Mouse (Mus musculus) CD4-positive, CD25-positive, alpha-beta regulatory T cell, adult 2 months (primary cell): ENCODE measurements around the gene Eef1b2.

Experiments
- DNase-seq: peaks from one replicate; pipeline ENCODE4 v3.0.0-alpha.2; 2012; ENCODE audit warnings: low read depth, low spot score

Gene Eef1b2

GRCm38 (mm10) chr1:63192306-63193065, 15.9 kb downstream of the Eef1b2 start:
- no peak for DNase-seq

DNA sequence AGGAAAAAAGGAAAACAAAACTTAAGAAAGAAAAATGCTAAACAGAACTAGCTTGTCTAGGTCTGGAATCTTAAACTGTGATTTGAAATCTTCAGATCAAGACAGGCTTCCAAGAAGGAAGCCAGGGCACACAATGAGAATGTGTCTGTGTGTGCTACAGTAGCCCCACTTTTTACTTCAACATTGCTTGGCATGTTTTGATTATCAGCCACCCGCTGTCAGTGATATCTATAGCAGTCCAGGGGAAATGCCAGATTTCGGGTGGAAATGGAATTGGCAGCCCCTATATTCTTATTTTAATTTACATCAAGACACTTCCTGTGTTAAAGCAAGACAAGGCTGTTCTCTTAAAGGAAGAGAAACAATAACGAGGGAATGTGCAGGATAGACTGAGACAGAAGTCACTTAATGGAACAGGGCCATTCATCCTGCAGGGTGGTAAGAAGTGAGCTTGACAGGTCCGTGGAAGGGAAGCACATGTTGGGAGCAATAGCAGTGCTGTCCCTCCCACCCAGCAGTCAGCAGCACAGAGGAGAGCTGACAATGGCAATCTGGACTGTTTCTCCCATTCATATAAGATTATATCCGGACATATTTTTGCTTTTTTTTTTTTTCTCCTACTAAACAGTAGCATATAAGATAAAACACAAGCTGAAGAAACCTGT, 19.4 kb downstream of the Eef1b2 start:
- no peak for DNase-seq

DNA sequence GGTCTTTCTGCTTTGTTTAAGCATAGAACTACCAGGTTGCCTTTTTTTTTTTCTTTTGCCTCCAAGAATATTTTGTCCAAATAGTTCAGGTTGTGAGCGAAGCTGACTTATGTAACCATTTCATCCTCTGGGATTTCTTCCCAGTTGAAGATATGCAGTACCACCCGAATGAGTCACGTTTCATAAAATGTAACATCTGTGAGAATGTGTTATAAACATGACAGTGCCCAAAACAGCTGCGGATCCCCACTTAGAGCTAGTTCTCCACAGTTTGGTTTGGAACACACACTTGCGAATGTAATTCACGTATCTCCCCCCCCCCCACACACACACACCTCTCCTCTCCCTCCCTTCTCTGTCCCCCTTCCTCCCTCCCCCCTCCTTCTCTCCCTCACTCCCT, 22.8 kb downstream of the Eef1b2 start:
- DNase-seq, result no peak

DNA sequence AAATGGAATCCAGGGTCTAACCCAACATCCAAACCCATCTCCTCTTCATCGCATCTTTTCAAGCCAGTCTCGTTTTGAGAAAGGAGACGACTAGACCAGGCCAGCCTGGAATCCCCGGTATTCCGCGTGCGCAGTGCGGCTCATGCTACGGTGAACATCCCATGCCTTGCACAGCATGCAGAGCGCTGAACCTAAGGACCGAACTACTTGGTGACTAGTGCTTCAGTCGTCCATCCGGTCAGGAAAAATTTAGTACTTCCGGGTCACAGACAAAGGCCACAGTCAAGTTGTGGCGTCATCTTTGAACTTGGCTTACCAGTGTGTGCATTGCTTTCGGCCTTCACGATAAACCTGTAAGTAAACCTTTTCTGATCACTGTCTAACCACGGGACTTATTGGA, 23.7 kb downstream of the Eef1b2 start:
- DNase-seq, result no peak

DNA sequence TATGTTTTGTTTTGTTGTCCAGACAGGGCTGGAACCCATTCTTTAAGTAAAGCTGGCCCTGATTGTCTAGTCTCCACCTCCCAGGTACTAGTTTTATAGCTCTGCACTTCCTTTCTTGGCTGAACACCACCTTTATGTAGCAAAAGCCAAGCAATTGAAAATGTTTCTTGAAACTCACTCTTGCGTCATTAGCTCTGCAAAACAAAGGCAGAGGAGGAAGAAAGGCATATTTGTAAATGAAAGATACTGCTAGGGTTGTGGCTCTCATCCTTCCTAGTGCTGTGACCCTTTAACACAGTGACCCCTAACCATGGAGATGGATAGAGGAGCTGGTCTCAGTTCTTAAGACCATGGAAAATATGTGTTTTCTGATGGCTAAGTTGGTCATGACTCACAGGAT, 25.0 kb downstream of the Eef1b2 start:
- DNase-seq, result no peak

DNA sequence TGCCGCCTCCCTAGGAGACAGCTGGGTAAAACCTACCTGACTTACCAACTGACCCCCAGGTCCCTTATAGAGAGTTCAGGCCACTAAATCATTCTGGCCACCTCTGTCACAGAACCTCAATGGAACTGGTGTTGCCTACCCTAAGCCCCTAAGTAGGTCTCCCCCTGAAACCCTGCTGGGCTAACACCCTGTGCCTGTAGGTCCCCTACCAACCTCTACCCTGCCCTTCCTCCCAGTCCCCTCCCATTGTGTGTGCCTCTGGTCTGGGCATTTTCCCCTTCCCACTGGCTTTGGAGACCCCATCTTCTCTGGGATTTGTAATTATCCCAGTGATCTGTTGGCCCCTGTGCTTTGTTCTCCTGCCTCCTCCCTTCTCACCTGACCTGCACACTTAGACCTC, 26.8 kb downstream of the Eef1b2 start:
- DNase-seq, result no peak

GRCm38 (mm10) chr1:63203950-63204659, 27.5 kb downstream of the Eef1b2 start:
- no peak for DNase-seq

DNA sequence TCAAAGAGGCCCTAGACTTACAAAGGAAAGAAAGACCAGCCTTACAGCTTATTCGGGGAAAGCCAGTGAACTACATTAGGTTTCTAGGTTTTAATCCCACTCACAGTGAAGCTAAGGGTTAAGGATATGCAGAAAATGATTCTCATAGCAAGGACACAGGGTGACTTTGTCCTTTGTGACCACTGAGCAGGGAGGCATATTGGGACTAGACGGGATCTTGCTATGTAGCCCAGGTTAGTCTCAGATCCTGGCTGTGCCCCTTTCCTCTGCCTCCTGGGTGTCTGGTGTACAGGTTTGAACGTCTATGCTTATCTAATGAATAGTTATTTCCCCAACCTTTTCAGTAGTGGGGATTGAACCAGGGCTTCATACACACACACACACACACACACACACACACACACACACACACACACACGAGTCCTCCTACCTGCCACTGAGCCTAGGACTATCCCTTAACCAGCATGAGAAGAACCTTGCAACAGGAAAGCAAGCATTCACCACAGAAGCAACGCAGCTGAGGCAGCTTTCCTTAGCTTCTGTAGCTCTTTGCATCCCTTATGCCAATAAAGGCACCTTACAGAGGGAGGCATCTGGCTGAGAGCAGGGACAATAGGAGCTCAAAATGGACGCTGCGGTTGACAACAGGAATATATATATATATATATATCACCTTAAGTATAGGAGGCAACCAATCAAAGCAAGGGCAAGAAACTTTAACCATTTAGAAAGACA, 28.2 kb downstream of the Eef1b2 start:
- no peak for DNase-seq

- DNase-seq, result no peak
Measured at GRCm38 (mm10) chr1:63207607-63208006, 31.0 kb downstream of the Eef1b2 start.

DNA sequence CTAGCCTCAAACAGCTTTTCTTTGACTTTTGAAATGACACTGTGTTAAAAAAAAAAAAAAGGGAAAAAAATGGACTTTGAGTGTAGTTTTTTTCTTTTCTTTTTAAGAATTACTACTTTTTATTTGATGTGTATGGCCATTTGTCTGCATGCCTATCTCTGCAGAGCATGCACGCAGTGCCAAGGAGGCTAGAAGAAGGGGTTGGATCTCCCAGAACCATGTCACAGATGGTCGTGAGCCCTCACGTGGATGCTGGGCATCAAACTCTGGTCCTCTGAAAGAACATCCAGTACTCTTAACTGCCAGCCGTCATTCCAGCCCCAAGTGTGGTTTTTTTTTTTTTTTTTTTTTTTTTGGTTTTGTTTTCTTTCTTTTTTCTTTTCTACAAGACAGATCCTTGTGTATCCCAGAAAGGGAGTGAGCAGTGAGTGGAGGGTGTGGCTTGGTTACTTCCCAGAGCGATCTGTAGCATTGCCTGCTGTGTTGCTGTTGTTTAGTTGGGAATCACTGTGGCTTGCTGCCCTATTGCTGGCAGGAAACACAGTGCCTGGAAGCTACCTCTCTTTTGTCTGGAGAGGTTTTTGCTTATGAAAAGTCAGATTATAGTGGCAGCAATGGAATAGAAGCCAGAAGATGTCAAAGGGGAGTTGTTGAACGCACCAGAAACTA, 33.4 kb downstream of the Eef1b2 start:
- DNase-seq, result no peak

- no peak for DNase-seq
Measured at GRCm38 (mm10) chr1:63213478-63214270, 37.0 kb downstream of the Eef1b2 start.

DNA sequence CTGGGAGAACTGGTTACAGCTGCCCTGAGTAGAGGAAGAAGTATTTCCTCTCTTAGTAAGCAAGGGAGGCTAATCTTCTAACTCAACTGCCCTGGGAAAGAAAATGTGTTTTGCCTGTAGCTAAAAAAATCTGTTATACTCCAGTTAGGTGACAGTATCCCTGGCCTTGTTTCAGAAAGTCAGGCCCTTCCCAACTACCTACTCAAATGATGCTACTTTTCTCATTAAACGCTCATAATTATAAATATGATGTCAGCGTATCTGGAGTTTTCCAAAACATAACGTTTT, 37.6 kb downstream of the Eef1b2 start, which contains the start of gene Gpr1:
Gpr1 (minus strand) TSS at position 273 of the 288 bp plus-strand sequence.
- DNase-seq, result no peak

DNA sequence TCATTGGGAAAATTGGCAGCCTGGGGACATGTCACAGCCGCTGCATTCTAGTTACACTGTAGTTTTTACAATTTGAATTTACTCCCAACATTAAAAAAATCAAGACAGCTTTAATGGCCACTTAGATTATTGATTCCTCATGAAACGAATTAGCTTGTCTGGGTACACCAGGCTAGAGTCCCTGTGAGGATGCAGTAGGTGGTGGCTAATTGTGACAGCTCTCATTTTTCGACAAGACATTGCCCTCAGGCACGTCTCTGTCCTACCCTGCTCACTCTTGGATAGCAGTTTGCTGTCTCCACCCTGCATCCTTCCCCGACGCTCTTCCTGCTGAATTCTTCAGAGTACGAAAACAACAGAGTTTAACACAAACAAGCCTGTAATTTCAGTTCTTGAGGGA, 38.0 kb downstream of the Eef1b2 start:
- DNase-seq, result no peak

DNA sequence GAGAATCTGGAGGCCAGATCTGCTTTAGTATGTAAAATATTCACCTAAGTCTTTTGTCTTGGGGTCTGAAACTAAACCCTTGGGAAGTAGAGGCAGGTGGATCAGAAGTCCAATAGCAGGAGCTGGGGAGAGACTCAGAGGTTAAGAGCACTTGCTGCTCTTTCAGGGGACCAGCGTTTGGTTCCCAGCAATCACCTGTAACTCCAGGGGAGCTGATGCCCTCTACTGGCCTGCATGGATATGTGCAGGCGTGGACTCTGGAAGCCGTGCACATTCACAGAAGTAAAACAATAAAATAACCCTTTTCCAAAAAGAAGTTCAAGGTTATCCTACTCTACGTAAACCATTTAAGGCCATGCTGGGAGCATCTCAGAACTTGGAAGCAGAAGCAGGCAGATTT, 42.7 kb downstream of the Eef1b2 start:
- no peak for DNase-seq

DNA sequence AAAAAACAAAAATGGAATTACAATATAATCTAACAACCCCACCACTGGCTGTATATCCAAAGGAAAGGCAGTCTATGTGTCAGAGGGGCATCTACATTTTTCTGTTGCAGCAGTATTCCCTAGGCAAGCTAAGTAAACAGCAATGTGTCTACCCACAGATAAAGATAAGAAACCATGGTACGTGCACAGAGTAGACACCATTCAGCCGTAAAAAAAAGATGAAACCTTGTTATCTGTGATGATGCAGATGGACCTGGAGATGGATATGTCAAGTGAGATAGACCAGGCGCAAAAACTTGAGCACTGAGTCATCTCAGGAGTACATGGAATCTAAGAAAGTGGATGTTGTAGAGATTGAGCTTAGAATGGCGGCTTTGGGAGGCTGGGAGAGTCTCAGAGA, 48.4 kb downstream of the Eef1b2 start:
- DNase-seq, result no peak

DNA sequence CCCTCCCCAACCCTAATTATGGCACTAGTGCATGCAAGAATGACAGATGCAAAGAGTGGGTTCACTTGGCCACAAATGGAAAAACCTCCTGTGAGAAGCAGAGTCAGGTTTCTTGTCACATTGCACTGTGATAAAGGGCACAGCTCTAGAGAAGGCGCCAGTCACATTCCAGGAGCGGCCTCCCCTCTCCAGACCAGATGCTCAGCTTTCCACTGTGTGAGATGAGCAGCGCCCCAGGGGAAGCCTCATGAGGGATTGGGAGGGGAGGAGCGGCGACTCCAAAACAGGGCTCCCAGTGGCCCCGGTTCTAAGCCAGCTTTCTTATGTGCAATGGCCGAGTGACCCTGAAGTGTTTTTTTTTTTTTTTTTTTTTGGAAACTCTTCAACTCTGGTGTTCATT, 49.3 kb downstream of the Eef1b2 start:
- DNase-seq, result no peak

GRCm38 (mm10) chr1:63227241-63227640, 50.6 kb downstream of the Eef1b2 start:
- DNase-seq, result no peak
